Mouse (Mus musculus) forebrain, embryonic 15.5 days (tissue): ENCODE results near the gene Tnnt3. TPM values are rescaled to one million over a fixed set of nuclear protein-coding genes. Genes with fewer than 3 reads are reported as not detected.

Experiments
- ATAC-seq: fragments of 200-750 bp; cut with Nextera tagmentation; replicated peaks from 2 replicates; pipeline ENCODE4 v1.8.0; 2017; ENCODE audit warnings: mild to moderate bottlenecking, moderate TSS enrichment, moderate library complexity
- H3K27ac ChIP-seq: fragments of 300-500 bp; sonication (generic); replicated peaks from 2 replicates; pipeline ENCODE4 v1.5.1; 2015; ENCODE audit warnings: mild to moderate bottlenecking, inconsistent platforms
- H3K27me3 ChIP-seq: fragments of 300-500 bp; sonication (generic); 2 replicates; pipeline ENCODE4 v1.6.1; 2015; ENCODE audit warnings: inconsistent platforms
- H3K36me3 ChIP-seq: fragments of 300-500 bp; sonication (generic); 2 replicates; pipeline ENCODE4 v1.6.1; 2015; ENCODE audit warnings: mild to moderate bottlenecking, inconsistent platforms
- H3K4me1 ChIP-seq: fragments of 300-500 bp; sonication (generic); 2 replicates; pipeline ENCODE4 v1.6.1; 2015; ENCODE audit warnings: inconsistent platforms
- H3K4me2 ChIP-seq: fragments of 300-500 bp; sonication (generic); replicated peaks from 2 replicates; pipeline ENCODE4 v1.6.1; 2015; ENCODE audit warnings: mild to moderate bottlenecking, inconsistent platforms
- H3K4me3 ChIP-seq: fragments of 300-500 bp; sonication (generic); 2 replicates; pipeline ENCODE4 v1.5.1; 2015; ENCODE audit warnings: mild to moderate bottlenecking, inconsistent platforms
- H3K9ac ChIP-seq: fragments of 300-500 bp; sonication (generic); replicated peaks from 2 replicates; pipeline ENCODE4 v1.6.1; 2015; ENCODE audit warnings: mild to moderate bottlenecking, inconsistent platforms
- H3K9me3 ChIP-seq: fragments of 300-500 bp; sonication (generic); 2 replicates; pipeline ENCODE4 v1.6.1; 2016; ENCODE audit warnings: inconsistent platforms
- whole genome bisulfite sequencing: fragments of 180-500 bp; shearing (Covaris S2); methylation state at CpG from one replicate; pipeline ENCODE4 v1.1.7; 2015; ENCODE audit warnings: mixed read lengths; 5-methylcytosine and 5-hydroxymethylcytosine counted together
- polyA plus RNA-seq: library from polyadenylated mRNA; unstranded; fragments of >200 nt; fragmentation: Nextera tagmentation; extraction: Ambion mirVana; gene quantifications from 2 replicates; pipeline ENCODE4 v1.2.1, GENCODE M21; 2015

Gene Tnnt3
- polyA plus RNA-seq, 1 experiment from 2014 or later, result 0.98 TPM

- no peak overlapping the region for H3K4me2 ChIP-seq
- H3K9ac ChIP-seq, result no peak overlapping the region
- ATAC-seq, result no peak
- no peaks in the 10 kb centered on the region for H3K36me3 ChIP-seq
- no peaks in the 10 kb centered on the region for H3K9me3 ChIP-seq
- no peaks in the 10 kb centered on the region for H3K27me3 ChIP-seq
- H3K4me3 ChIP-seq, result no peak overlapping the region
- WGBS, result 85% methylated on average over 8 of the region's 8 CpGs
- H3K4me1 ChIP-seq, result no peaks in the 10 kb centered on the region
- no peak overlapping the region for H3K27ac ChIP-seq
Observed at GRCm38 (mm10) chr7:142493535-142493934, 5.1 kb upstream of the Tnnt3 start.

- Histone ChIP-seq H3K36me3 (no peaks in the 10 kb centered on the region), H3K9me3 (no peaks in the 10 kb centered on the region), H3K9ac (no peak overlapping the region), H3K27ac (no peak overlapping the region), H3K4me2 (no peak overlapping the region), H3K4me3 (no peak overlapping the region), H3K27me3 (no peaks in the 10 kb centered on the region), H3K4me1 (no peaks in the 10 kb centered on the region)
- ATAC-seq, result no peak
- 85% methylated on average over 3 of the region's 3 CpGs for WGBS
Observed at GRCm38 (mm10) chr7:142496158-142496557, 2.5 kb upstream of the Tnnt3 start.

DNA sequence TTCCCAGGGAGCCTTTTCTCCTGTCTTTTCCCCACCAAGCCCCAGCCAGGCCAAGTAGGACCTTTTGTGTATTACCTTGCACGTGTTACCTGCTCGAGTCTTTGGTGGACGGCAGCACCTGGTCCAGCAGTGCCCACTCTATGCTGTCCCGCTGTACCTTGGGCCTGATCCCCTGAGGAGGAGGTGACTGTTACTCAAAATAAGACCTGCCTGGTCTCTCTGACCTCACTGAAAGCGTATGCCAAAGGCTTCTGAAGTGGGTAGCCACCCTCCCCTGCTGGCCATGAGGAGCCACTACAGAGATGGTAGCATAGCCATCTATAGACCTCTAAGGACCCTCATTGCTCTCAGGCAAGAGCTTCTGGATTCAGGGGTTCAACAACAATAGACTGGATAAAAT is 1.8 kb upstream of the Tnnt3 start:
- no peak for ATAC-seq
- no peak overlapping the region for H3K9ac ChIP-seq
- no peak overlapping the region for H3K4me3 ChIP-seq
- H3K27me3 ChIP-seq, result no peaks in the 10 kb centered on the region
- no peaks in the 10 kb centered on the region for H3K36me3 ChIP-seq
- no peak overlapping the region for H3K4me2 ChIP-seq
- 82% methylated on average over 5 of the region's 5 CpGs for WGBS
- no peak overlapping the region for H3K27ac ChIP-seq
- H3K9me3 ChIP-seq, result no peaks in the 10 kb centered on the region
- no peaks in the 10 kb centered on the region for H3K4me1 ChIP-seq

DNA sequence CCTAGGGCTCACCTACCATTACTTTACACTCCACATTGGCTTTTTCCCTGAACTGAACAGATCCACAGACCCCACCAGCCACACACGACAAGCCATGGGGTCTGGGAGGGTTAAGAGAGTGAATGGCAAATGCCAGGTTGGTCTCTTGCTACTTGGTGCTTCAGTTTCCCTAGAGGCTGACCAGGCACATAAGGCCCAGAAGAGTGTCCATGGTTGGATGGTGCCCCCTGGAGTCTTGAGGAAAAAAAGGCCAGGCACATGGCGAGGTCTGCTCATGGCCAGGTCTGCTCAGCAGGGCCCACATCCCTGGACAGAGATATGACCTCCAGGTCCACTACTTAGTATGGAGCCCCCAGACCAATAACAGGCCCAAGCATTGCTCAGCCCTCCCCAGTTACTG is 861 bp upstream of the Tnnt3 start:
- Histone ChIP-seq H3K4me1 (no peaks in the 10 kb centered on the region), H3K9me3 (no peaks in the 10 kb centered on the region), H3K9ac (no peak overlapping the region), H3K36me3 (no peaks in the 10 kb centered on the region), H3K27me3 (no peaks in the 10 kb centered on the region), H3K4me3 (no peak overlapping the region), H3K4me2 (no peak overlapping the region), H3K27ac (no peak overlapping the region)
- ATAC-seq, result no peak
- WGBS, result 94% methylated on average over 2 of the region's 2 CpGs

DNA sequence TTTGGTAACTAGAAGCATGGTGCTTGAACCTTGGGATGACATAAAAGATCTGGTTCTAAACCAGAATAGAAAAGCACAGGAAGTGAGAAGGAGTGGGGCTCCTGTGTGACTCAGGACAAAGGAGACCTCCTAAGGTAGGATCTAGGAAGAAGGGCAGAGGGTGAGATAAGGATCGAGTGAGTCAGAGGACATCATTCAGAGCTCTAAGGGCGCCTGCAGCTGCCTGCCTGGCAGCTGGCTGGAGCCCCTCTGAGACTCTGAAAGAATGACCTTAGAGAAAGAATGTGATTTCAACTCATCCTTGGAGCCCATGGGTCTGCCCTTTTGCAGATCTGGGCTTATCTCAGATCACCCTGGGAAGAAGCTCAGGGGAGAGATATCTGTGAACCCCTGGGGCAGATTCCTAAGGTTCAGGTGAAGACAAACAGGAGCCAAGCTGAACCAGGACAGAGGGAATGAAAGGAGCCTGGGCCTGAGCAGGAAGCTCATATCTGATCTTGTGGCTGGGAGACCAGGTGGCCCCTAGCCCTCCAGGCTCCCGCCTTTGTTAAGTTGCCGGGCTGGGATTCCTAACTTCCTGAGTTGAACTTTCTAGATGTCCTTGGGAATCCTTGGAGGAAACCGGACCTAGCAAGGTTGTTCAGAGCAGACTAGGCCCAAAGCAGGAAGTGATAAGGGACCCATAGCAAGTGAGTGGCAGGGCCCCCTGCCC is 530 bp downstream of the Tnnt3 start:
- H3K4me3 ChIP-seq, result no peak overlapping the region
- ATAC-seq, result no peak
- 70% methylated on average over 5 of the region's 5 CpGs for WGBS
- H3K4me1 ChIP-seq, result no peaks in the 10 kb centered on the region
- no peak overlapping the region for H3K4me2 ChIP-seq
- H3K36me3 ChIP-seq, result no peaks in the 10 kb centered on the region
- no peak overlapping the region for H3K9ac ChIP-seq
- H3K27me3 ChIP-seq, result no peaks in the 10 kb centered on the region
- no peaks in the 10 kb centered on the region for H3K9me3 ChIP-seq
- H3K27ac ChIP-seq, result no peak overlapping the region

- no peak for ATAC-seq
- Histone ChIP-seq H3K27ac (no peak overlapping the region), H3K36me3 (no peaks in the 10 kb centered on the region), H3K9ac (no peak overlapping the region), H3K4me1 (no peaks in the 10 kb centered on the region), H3K27me3 (no peaks in the 10 kb centered on the region), H3K4me2 (no peak overlapping the region), H3K9me3 (no peaks in the 10 kb centered on the region), H3K4me3 (no peak overlapping the region)
- 92% methylated on average over 1 of the region's 1 CpGs for WGBS
Observed at GRCm38 (mm10) chr7:142500032-142500431, 1.4 kb downstream of the Tnnt3 start.

DNA sequence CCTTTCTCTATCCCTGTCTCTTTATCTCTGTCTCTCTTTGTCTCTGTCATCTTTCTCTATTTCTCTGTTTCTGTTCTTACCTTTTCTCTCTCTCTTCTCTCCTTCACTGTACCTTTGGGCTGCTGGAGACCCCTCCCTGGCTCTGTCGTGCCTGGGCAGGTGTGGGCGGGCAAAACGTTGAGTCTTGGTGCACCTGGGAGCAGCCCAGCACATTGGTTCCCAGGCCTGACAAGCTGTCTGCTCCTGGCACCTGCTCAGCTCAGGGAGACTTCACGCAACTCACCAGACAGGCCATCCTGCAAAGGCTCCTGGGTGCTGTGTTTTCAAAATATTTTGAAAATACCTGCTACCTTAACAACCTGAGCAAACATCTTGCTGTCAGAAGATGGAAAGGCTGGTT is 4.6 kb downstream of the Tnnt3 start:
- Histone ChIP-seq H3K36me3 (no peaks in the 10 kb centered on the region), H3K27me3 (no peaks in the 10 kb centered on the region), H3K4me3 (no peak overlapping the region), H3K4me2 (no peak overlapping the region), H3K9ac (no peak overlapping the region), H3K27ac (no peak overlapping the region), H3K9me3 (no peaks in the 10 kb centered on the region), H3K4me1 (peaks cover 15% of the 10 kb centered on the region)
- ATAC-seq, result no peak
- WGBS, result 83% methylated on average over 4 of the region's 4 CpGs

DNA sequence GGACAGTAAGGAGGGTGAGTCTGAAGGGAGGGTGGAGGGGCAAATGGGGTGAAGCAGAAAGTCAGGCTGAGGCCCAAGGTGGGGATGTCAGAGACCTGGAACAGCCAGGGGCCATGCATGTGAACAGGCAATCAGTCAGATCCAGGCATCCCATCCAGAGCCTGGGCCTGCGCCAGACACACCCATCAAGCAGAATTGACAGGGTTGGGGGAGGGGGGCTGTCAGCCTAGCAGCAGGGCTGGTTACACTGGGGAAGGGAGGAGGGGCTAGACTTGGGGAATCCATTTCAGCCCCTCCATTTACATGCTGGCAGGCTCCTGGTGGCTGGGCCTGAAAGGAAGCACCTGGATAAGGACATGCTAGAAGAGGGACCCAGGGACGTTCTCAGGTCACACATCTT is 7.3 kb downstream of the Tnnt3 start:
- Histone ChIP-seq H3K4me2 (no peak overlapping the region), H3K9me3 (no peaks in the 10 kb centered on the region), H3K9ac (no peak overlapping the region), H3K4me3 (no peak overlapping the region), H3K27ac (no peak overlapping the region), H3K4me1 (peaks cover 25% of the 10 kb centered on the region), H3K36me3 (no peaks in the 10 kb centered on the region), H3K27me3 (no peaks in the 10 kb centered on the region)
- peak; percentile 69 for ATAC-seq
- WGBS, result 23% methylated on average over 2 of the region's 2 CpGs

DNA sequence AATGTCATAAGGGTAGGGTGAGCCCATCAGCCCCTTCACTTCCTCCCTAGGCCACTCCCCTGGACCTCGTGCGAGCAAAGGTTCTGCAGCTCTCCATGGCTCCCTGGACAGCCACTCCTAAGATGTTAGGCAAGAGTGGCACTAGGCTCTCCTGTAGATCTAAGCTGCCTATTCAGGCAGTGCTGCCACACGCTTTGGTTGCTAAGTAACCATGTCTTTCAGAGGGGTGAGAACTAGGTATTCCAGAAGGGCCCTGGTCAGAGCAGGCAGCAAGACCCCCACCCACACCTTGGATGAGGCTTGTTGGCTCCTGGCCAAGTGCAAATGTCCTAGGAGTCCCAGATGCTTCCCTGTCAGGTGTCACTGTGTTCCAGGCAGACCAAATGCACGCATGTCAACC is 7.9 kb downstream of the Tnnt3 start:
- WGBS, result 22% methylated on average over 4 of the region's 4 CpGs
- Histone ChIP-seq H3K9ac (no peak overlapping the region), H3K4me3 (no peak overlapping the region)

DNA sequence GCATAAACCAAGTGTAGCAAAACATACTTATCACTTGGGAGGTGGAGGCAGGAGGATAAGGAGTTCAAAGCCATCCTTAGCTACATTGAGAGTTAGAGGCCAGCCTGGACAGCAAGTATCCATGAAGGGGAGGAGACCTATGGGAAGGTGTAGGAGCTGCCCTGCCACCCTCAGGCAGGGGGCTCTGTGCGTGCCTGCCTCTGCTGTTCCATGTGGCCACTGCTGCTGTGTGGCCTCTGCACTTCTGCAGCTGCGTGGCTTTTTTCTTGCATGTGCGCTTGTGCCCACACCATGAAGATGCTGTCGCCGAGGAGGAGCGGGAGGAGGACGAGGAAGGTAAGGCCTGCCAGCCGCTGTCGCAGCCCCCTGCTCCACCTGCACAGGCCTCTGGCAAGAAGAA is 8.8 kb downstream of the Tnnt3 start:
- 93% methylated on average over 9 of the region's 9 CpGs for WGBS
- ATAC-seq, result no peak
- H3K27me3 ChIP-seq, result no peaks in the 10 kb centered on the region
- no peaks in the 10 kb centered on the region for H3K9me3 ChIP-seq
- no peak overlapping the region for H3K9ac ChIP-seq
- H3K27ac ChIP-seq, result no peak overlapping the region
- no peak overlapping the region for H3K4me3 ChIP-seq
- H3K4me1 ChIP-seq, result peaks cover 25% of the 10 kb centered on the region
- H3K4me2 ChIP-seq, result no peak overlapping the region
- H3K36me3 ChIP-seq, result no peaks in the 10 kb centered on the region

More for the DNA sequence above, 7.9 kb downstream of the Tnnt3 start:
- Histone ChIP-seq H3K4me1 (peaks cover 25% of the 10 kb centered on the region), H3K36me3 (no peaks in the 10 kb centered on the region), H3K27ac (no peak overlapping the region), H3K27me3 (no peaks in the 10 kb centered on the region), H3K9me3 (no peaks in the 10 kb centered on the region), H3K4me2 (no peak overlapping the region)
- ATAC-seq, result peak; percentile 46; the same call in 1 of the 2 replicates

GRCm38 (mm10) chr7:142509518-142509917 is 10.9 kb downstream of the Tnnt3 start:
- no peaks in the 10 kb centered on the region for H3K9me3 ChIP-seq
- H3K9ac ChIP-seq, result no peak overlapping the region
- H3K4me1 ChIP-seq, result peaks cover 25% of the 10 kb centered on the region
- H3K4me2 ChIP-seq, result no peak overlapping the region
- 54% methylated on average over 14 of the region's 14 CpGs for WGBS
- no peak overlapping the region for H3K4me3 ChIP-seq
- H3K27ac ChIP-seq, result peak overlapping the region; percentile 43; the same call in 1 of the 2 replicates
- H3K27me3 ChIP-seq, result no peaks in the 10 kb centered on the region
- no peaks in the 10 kb centered on the region for H3K36me3 ChIP-seq
- no peak for ATAC-seq

DNA sequence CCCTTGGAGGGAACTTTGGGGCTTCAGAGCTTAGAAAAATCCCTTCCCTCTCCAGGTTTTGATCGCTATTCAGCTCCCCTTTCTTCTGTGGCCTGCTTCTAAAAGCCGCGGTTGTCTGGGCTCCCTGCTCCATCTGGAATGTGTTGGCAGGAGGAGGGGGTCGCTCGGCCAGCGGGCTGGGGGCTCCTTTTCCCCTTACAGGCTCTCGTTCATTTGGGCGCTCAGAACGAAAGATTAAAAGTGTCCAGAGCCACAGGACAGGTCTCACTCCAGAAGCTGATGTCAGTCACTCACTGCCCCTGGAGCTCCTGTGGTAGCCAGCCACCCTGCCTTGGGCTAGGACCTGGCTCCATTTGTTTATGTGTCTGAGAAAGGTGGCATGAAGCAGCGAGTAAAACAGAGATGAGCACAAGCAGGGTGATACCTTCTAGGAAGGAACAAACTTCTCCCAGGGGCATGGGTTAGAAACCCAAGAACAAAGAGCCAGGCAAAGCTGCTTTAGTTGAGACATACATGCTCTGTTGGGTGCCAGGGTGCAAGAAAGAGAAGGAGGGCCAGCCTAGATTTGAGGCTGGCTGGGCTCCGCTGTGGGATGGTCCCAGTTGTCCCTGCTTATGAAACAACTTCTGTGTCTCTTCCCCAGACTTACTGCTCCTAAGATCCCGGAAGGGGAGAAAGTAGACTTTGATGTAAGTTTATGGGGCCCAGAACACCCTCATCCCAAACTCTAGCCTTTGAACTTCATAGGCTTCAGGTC is 11.6 kb downstream of the Tnnt3 start:
- H3K4me3 ChIP-seq, result no peak overlapping the region
- no peaks in the 10 kb centered on the region for H3K36me3 ChIP-seq
- H3K9me3 ChIP-seq, result no peaks in the 10 kb centered on the region
- peaks cover 25% of the 10 kb centered on the region for H3K4me1 ChIP-seq
- no peaks in the 10 kb centered on the region for H3K27me3 ChIP-seq
- no peak overlapping the region for H3K4me2 ChIP-seq
- WGBS, result 10% methylated on average over 12 of the region's 12 CpGs
- no peak for ATAC-seq
- H3K9ac ChIP-seq, result no peak overlapping the region
- peak overlapping the region; percentile 43 for H3K27ac ChIP-seq
